Mouse (Mus musculus) thymus, postnatal 36 days (tissue): ENCODE data around the gene Gm8882.
"Not testable (repeated sequence)": the region's sequence is repeated elsewhere in the genome, so short reads cannot be mapped to it uniquely, and the experiment has no call there.

ENCODE experiments used
- DNase-seq, 2 experiments: peaks; one replicate each; pipeline ENCODE4 v3.0.0; 2022; ENCODE audit warnings: mixed read lengths in 2 of 2

Gm8882 gene

GRCm38 (mm10) chr6:132364034-132364433, at the start of gene Gm8882:
TSS of gene Gm8882 (minus strand) at chr6:132364134.
- not testable (repeated sequence) for DNase-seq

DNA sequence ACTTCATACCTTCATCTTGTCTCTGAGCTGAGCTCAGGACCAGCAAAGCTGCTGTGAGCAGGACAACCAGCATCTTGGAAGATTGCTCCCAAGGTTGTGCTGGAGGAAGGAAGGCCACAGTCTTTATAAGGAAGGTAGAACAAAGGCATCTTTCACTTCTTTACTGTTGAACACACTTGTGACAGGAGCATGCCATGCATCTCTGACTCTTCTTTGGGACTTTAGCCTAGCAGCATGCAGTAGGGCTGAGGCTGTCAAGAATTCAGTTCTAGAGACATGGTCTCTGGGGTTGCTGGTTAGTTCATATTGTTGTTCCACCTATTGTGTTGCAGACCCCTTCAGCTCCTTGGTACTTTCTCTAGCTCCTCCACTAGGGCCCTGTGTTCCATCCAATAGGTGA, 49.3 kb downstream of the Gm8882 start, which contains the start of gene Prpmp5:
Gene Prpmp5, minus strand, starts transcription at position 101 of the 400 bp plus-strand sequence.
- DNase-seq: not testable (repeated sequence)
